Mouse (Mus musculus) testis, adult 2 months (tissue): ENCODE results near the gene Dmrtc2. TPM values are rescaled to one million over a fixed set of nuclear protein-coding genes. Genes with fewer than 3 reads are reported as not detected.

Experiments used
- H3K27ac ChIP-seq: fragments of 200-500 bp; 2 replicates; pipeline ENCODE4 v1.5.1; 2012; ENCODE audit warnings: low read depth, low read length; ENCODE audit not compliant: control insufficient read depth, insufficient read depth
- H3K27me3 ChIP-seq: fragments of 200-500 bp; 2 replicates; pipeline ENCODE4 v1.6.1; 2012; ENCODE audit warnings: mild to moderate bottlenecking, low read length, moderate library complexity; ENCODE audit not compliant: control insufficient read depth, insufficient read depth
- H3K36me3 ChIP-seq: fragments of 200-500 bp; 2 replicates; pipeline ENCODE4 v1.6.1; 2012; ENCODE audit warnings: mild to moderate bottlenecking, low read length; ENCODE audit not compliant: control insufficient read depth, insufficient read depth
- H3K4me1 ChIP-seq: fragments of 200-500 bp; 2 replicates; pipeline ENCODE4 v1.6.1; 2012; ENCODE audit warnings: low read length; ENCODE audit not compliant: control insufficient read depth, insufficient read depth
- H3K4me3 ChIP-seq: fragments of 200-500 bp; 2 replicates; pipeline ENCODE4 v1.5.1; 2012; ENCODE audit warnings: low read depth, mild to moderate bottlenecking, low read length, moderate library complexity, mixed read lengths; ENCODE audit not compliant: control insufficient read depth
- CTCF ChIP-seq: fragments of 200-500 bp; IDR thresholded peaks from 2 replicates; pipeline ENCODE4 v1.5.1; 2012; ENCODE audit warnings: low read depth, mild to moderate bottlenecking, inconsistent platforms, low read length, moderate library complexity; ENCODE audit not compliant: control insufficient read depth, insufficient read depth, insufficient replicate concordance
- POLR2A ChIP-seq: fragments of 200-500 bp; IDR thresholded peaks from 2 replicates; pipeline ENCODE4 v1.6.1; 2012; ENCODE audit warnings: low read depth, mild to moderate bottlenecking, inconsistent platforms, low read length, moderate library complexity; ENCODE audit not compliant: control insufficient read depth
- polyA plus RNA-seq: library from polyadenylated mRNA; depleted of rRNA; stranded (reverse); fragments of >200 nt; gene quantifications from 2 replicates; pipeline ENCODE4 v1.2.3, GENCODE M21; 2012

Dmrtc2 gene
- polyA plus RNA-seq, 1 experiment, result 129 TPM

DNA sequence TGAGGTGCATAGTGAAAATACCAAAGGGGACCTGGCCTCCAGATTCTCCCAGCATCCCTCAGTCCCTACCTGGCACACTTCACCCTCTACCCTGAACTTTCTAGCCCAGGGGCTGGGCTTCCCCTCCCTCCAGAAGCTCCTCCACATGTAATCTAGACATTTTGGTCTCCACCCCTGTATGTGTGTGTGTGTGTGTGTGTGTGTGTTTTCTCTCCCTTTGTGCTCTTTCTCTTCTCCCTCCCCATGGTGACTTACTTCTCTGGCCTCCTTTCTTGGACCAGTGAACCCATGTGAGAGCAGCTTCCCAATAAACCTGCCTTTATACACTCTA lies 16.7 kb upstream of the Dmrtc2 start:
- Histone ChIP-seq H3K27me3 (no peaks in the 10 kb centered on the region), H3K36me3 (no peaks in the 10 kb centered on the region; the same call in 1 of the 2 replicates), H3K27ac (no peak overlapping the region), H3K4me1 (no peaks in the 10 kb centered on the region), H3K4me3 (no peak overlapping the region)
- no peak for TF ChIP-seq POLR2A
- no peak for TF ChIP-seq CTCF

DNA sequence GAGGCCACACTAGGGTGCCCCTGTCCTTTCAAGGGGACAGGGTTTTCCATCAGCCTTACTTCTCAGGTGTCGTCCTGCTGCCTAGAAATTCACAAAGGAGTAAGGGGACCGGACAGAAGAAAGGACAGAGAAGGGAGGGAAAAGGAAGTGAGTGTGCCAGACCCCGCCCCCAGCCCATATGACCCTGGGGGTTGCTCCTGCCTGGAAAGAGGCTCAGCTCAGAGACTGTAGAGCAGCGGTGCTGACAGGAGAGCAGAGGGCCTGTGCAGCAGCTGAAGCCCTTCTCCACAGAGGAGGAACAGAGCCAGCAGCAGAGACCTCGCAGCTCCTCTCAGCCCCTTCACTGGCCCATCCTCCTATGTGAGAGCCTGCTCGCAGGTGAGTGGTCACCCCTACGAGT lies 16.2 kb upstream of the Dmrtc2 start:
- Histone ChIP-seq H3K4me1 (no peaks in the 10 kb centered on the region), H3K4me3 (no peak overlapping the region), H3K27ac (no peak overlapping the region), H3K27me3 (no peaks in the 10 kb centered on the region), H3K36me3 (no peaks in the 10 kb centered on the region; the same call in 1 of the 2 replicates)
- TF ChIP-seq CTCF, result no peak
- no peak for TF ChIP-seq POLR2A

DNA sequence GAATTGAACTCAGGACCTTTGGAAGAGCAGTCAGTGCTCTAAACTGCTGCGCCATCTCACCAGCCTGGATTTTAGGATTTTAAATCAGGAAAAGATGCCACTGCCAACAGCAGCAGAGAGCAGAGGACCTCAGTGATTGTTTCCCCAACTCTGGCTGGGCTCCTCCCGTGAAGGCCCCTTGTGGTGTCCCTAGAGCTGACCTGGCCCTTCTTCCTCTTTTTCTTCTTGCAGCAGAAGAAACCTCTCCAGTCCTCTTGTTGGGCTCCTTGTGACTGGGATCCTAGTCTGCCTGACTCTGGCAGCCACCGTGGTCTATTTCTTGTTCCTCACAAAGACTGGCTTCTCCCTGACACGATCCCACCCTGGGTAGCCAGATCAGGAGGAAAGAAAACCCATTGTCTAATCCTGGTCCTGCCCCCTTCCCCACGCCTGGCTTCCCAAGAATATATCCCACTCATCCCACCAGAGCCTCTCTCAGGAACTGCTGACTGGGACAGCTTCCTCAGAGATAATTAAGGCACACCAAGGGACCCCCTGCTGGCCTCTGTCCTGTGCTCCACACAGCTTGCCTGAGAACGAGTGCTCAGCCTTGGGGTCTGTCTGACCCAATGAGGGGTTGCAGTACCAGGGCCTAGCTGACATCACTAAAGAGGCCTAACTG lies 13.3 kb upstream of the Dmrtc2 start:
- no peak for TF ChIP-seq CTCF
- no peak for TF ChIP-seq POLR2A
- H3K4me3 ChIP-seq, result no peak overlapping the region
- H3K27me3 ChIP-seq, result no peaks in the 10 kb centered on the region
- no peaks in the 10 kb centered on the region for H3K4me1 ChIP-seq
- no peaks in the 10 kb centered on the region; the same call in 1 of the 2 replicates for H3K36me3 ChIP-seq
- H3K27ac ChIP-seq, result no peak overlapping the region

DNA sequence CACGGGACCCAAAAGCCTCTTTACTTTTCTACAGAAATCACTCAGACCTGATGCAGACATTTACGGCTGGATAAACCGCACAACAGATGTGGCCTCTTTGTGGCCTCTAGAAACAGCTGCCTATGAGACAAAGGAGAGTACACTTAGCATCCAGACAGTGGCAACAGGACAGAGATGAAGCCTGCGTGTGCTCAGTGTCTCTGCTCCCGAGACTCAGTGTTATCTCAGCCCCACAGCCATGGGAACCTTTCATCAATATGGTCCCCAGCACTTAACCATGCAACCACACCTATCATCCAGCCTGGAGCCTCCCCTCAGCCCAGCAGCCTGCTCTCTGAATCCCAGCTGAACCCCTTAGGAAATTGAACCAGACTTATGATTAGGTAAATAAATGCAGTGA lies 10.6 kb upstream of the Dmrtc2 start:
- TF ChIP-seq CTCF, result no peak
- Histone ChIP-seq H3K27me3 (no peaks in the 10 kb centered on the region), H3K4me1 (no peaks in the 10 kb centered on the region), H3K36me3 (no peaks in the 10 kb centered on the region; the same call in 1 of the 2 replicates), H3K4me3 (no peak overlapping the region), H3K27ac (no peak overlapping the region)

DNA sequence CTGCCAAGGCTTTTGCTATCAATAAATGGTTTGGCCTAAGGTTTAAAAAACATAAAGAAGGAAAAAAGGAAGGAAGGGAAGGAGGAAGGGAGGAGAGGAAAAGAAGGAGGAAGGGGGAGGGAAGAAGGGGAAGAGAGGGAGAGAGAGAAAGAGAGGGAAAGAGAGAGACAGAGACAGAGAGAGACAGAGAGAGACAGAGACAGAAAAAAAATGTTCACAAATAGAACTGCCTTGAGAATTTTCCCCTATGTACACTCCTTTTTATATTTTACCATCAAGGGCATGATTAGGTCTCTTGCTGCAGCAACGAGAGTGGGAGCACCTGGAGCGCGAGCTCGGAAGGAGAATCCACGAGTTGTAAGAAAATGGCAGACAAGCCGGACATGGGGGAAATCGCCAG lies 7.9 kb upstream of the Dmrtc2 start, which contains the start of gene Gm9844:
Gene Gm9844 (plus strand): TSS at position 301 of the 400 bp plus-strand sequence.
- TF ChIP-seq POLR2A (no peak), CTCF (no peak)
- Histone ChIP-seq H3K4me3 (no peak within 1 kb of the TSS), H3K27me3 (no peaks in the 10 kb centered on the region), H3K4me1 (no peaks in the 10 kb centered on the region), H3K27ac (no peak within 1 kb of the TSS), H3K36me3 (no peaks in the 10 kb centered on the region; the same call in 1 of the 2 replicates)

DNA sequence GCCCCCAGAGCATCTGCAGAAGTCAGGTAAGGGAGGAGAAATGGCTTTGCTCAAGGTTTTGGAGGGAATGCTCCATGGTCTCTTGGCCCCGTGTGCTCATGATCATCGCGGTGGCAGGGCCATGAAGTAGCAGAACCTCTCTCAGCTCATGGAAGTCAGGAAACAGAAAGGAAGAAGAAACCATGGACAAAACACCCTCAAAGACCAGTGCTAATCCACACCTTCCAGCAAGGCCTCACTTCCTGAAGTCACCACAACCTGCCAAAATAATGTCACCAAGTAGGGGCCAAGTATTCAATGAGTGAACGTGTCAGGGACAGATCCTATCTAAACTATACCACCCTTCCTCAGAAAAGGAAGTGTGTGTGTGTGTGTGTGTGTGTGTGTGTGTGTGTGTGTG lies 7.0 kb upstream of the Dmrtc2 start:
- H3K4me1 ChIP-seq, result no peaks in the 10 kb centered on the region
- H3K4me3 ChIP-seq, result no peak overlapping the region
- no peaks in the 10 kb centered on the region for H3K27me3 ChIP-seq
- no peak overlapping the region for H3K27ac ChIP-seq
- no peak for TF ChIP-seq POLR2A
- no peak for TF ChIP-seq CTCF
- no peaks in the 10 kb centered on the region; the same call in 1 of the 2 replicates for H3K36me3 ChIP-seq

DNA sequence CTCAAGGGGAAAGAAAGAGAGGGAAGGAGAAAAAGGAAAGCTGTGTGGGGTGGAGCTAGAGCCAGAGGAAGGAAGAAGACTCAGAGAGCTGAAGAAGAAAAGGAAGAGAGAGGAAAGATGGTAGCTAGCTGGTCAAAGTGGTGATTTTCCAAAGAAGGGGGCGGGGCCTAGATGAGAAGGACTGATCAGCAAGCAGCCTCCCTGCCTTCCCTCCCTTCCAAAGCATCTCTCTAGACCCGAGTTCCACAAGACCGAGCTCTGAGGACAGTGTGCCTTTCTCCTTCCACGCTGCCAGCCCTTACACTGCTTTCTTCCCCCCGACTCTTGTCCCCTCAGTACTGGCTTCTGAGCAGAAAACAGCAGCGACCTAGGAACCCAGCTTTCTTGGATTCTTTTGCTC lies 5.7 kb upstream of the Dmrtc2 start:
- Histone ChIP-seq H3K36me3 (no peaks in the 10 kb centered on the region; the same call in 1 of the 2 replicates), H3K4me3 (no peak overlapping the region), H3K27ac (no peak overlapping the region), H3K4me1 (no peaks in the 10 kb centered on the region), H3K27me3 (no peaks in the 10 kb centered on the region)
- TF ChIP-seq CTCF (no peak), POLR2A (no peak)

DNA sequence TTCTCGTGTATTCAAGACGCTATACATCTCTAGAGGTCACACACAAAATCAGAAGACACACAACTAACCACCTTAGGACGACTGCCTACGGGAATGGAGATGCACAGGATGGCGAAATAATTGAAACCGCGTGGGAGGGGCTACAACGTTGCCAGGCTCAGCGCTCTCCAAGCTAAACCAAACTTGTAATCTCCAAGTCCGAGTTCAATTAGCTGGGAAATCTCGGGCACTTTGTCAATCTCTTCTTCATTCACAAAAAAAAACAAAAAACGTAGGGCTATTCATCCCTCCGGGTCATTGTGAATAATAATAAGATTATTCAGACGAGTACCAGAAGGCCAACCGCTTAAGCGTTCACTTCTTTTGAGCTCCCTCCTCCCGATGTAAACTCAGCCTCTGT lies 777 bp upstream of the Dmrtc2 start:
- H3K36me3 ChIP-seq, result no peaks in the 10 kb centered on the region; the same call in 1 of the 2 replicates
- no peaks in the 10 kb centered on the region for H3K27me3 ChIP-seq
- TF ChIP-seq POLR2A (no peak), CTCF (no peak)
- H3K4me1 ChIP-seq, result no peaks in the 10 kb centered on the region
- H3K4me3 ChIP-seq, result peak overlapping the region; percentile 93
- peak overlapping the region; percentile 96 for H3K27ac ChIP-seq
